Mouse (Mus musculus) megakaryocyte, embryonic 14.5 days (primary cell): ENCODE data around the gene Tex2. TPM values are rescaled to one million over a fixed set of nuclear protein-coding genes. Genes with fewer than 3 reads are reported as not detected.

Experiments
- H3K27me3 ChIP-seq: replicated peaks from 2 replicates; pipeline ENCODE3; 2012; ENCODE audit warnings: inconsistent platforms
- H3K36me3 ChIP-seq: replicated peaks from 2 replicates; pipeline ENCODE3; 2012; ENCODE audit warnings: low read length, inconsistent platforms, mixed read lengths
- H3K4me1 ChIP-seq: 2 replicates; pipeline ENCODE4 v1.6.1; 2012; ENCODE audit warnings: inconsistent platforms
- H3K4me3 ChIP-seq: replicated peaks from 2 replicates; pipeline ENCODE3; 2012; ENCODE audit warnings: moderate library complexity, mild to moderate bottlenecking, inconsistent platforms
- H3K9me3 ChIP-seq: 2 replicates; pipeline ENCODE4 v1.6.1; 2012; ENCODE audit warnings: inconsistent platforms
- FLI1 ChIP-seq: IDR thresholded peaks from 2 replicates; pipeline ENCODE4 v1.6.1; 2012; ENCODE audit warnings: low read length, inconsistent platforms, mixed read lengths
- GATA1 ChIP-seq: IDR thresholded peaks from 3 replicates; pipeline ENCODE4 v1.6.1; 2012; ENCODE audit warnings: mixed read lengths, low read length, inconsistent platforms, borderline replicate concordance
- polyA plus RNA-seq: library from polyadenylated mRNA; stranded (reverse); fragments of >175 nt; gene quantifications from 2 replicates; pipeline ENCODE4 v1.2.3, GENCODE M21; 2012; ENCODE audit warnings: low replicate concordance; ENCODE audit not compliant: insufficient read depth

The Tex2 gene
- polyA plus RNA-seq, 1 experiment: 7.4 TPM

DNA sequence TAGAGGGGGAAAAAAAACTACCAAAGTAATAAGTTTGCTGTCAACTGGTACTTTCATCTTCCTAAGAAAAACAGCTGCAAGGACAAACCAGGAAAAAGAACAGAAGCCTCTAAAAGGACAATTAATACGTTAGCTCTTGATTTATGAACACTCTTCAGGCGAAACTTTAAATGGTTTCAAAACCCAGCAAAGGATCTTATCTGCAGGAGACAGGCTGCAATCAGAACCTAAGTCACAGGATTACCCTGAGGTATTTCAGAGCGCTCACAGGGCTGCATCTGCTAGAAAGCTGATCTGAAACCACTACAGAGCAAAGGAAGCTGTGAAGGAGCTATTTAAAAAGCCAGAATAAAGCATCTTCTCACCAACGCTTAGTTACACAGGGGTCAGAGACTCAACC, 131.6 kb downstream of the Tex2 start:
- no peak overlapping the region for H3K4me3 ChIP-seq
- peaks cover 4% of the 10 kb centered on the region for H3K36me3 ChIP-seq
- TF ChIP-seq FLI1 (no peak), GATA1 (no peak)
- peaks cover 72% of the 10 kb centered on the region for H3K4me1 ChIP-seq
- no peaks in the 10 kb centered on the region for H3K27me3 ChIP-seq
- H3K9me3 ChIP-seq: no peaks in the 10 kb centered on the region

DNA sequence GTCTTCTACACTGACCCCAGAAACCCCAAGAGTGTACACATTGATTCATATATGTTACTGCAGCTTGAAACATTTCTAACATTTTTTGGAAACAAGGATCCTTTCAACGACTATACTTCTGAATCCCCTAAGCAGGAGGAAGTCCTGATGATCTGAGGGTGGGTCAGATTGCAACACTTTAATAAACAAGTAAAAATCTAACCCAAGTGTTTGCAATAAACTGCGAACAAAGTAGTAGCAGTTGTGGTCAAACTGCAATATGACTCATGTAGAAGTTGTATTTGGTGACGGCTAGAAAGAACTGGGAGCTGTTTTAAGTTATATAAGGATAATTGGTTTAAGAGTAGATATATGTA, 132.7 kb downstream of the Tex2 start:
- no peak overlapping the region for H3K4me3 ChIP-seq
- TF ChIP-seq FLI1 (no peak), GATA1 (no peak)
- no peaks in the 10 kb centered on the region for H3K27me3 ChIP-seq
- peaks cover 4% of the 10 kb centered on the region for H3K36me3 ChIP-seq
- peaks cover 75% of the 10 kb centered on the region for H3K4me1 ChIP-seq
- H3K9me3 ChIP-seq: no peaks in the 10 kb centered on the region

DNA sequence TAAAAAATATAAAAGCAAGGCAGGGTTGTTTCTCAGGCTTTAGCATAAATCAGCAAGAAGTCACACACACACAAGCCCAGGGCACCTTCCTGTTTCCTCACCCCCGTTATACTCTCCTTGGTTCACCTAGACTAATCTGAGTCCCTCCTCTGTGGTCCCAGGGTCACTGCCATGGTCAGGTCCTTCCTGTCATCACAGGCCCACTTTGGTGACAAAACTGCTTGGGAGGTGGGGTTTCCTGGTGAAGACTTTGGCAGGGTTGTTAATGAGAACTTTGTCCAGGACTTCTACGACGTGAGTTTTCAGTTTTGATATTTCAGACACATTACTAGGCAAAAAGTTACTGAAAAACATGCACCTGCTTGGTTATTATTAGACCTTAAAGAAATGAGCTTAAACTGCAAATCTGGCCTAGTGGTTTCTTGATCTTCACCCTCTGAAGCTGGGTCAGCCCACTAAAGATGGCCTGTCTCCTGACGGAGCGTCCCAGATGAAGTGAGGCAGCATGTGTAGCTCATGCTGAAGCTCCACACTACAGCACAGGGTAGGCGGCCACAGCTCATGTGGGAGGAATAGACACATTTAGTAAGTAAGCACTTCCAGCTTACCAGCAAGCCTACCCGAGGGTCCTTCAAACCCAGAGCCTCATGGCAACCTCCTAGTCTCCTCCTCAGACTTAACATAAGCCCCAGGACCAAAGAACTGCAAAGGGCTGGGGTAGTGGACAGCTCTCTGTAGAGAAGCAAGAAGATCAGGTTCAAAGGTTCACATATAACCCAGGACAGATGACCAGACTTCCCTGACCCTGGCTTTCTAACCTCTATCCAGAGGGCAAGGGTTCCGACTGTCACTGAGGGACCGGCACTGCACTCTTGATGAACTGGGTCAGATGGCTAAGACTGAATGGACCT, 133.3 kb downstream of the Tex2 start:
- H3K36me3 ChIP-seq: peaks cover 4% of the 10 kb centered on the region
- H3K4me1 ChIP-seq: peaks cover 76% of the 10 kb centered on the region
- peak overlapping the region; percentile 38 for H3K4me3 ChIP-seq
- H3K27me3 ChIP-seq: no peaks in the 10 kb centered on the region
- no peaks in the 10 kb centered on the region for H3K9me3 ChIP-seq
- TF ChIP-seq GATA1: no peak
- TF ChIP-seq FLI1: no peak

DNA sequence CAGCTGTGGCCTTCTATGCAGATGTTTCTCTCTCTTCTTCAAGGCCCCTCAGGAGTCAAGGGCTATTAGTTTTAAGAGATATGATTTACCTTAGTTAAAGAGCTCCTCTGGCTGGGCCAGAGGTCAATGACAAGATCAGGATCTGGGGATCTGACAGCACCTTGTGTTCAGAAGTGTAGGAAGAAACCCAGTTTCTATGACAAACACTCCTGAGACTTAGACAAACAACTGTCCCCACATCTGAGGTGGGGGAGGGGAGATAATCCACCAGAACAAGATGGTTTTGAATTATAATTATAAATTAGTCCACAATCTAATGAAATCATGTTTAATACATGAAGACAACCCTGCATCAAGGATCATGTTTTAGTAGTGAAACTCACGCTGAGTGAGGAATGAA, 134.5 kb downstream of the Tex2 start:
- Histone ChIP-seq H3K36me3 (peaks cover 4% of the 10 kb centered on the region), H3K4me1 (peaks cover 73% of the 10 kb centered on the region), H3K9me3 (no peaks in the 10 kb centered on the region), H3K4me3 (no peak overlapping the region), H3K27me3 (no peaks in the 10 kb centered on the region)
- TF ChIP-seq GATA1 (no peak), FLI1 (no peak)

DNA sequence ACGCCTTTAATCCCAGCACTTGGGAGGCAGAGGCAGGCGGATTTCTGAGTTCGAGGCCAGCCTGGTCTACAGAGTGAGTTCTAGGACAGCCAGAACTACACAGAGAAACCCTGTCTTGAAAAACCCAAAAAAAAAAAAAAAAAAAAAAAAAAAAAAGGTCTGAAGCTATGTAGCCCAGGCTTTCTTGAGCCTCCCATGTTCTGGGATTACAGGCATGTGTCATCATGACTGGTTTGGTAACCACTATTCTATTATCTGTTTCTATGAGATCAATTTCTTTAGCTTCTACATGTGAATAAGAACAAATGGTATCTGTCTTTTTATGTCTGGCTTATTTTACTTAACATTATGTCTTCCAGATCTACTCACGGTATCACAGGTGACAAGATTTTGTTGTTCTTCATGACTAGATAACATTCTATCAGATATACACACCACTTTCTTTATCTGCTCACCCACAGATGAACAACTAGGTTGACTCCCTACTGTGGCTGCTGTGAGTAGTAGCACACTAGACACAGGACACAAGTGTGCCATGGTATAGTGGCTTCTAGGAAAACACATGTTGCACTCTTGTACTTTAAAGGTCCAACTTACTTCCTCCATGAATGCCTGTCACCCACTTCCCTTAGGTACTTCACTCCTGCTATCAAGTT, 135.6 kb downstream of the Tex2 start:
- H3K9me3 ChIP-seq: no peaks in the 10 kb centered on the region
- no peak overlapping the region for H3K4me3 ChIP-seq
- TF ChIP-seq FLI1 (no peak), GATA1 (no peak)
- no peaks in the 10 kb centered on the region for H3K36me3 ChIP-seq
- H3K4me1 ChIP-seq: peaks cover 70% of the 10 kb centered on the region
- H3K27me3 ChIP-seq: no peaks in the 10 kb centered on the region

DNA sequence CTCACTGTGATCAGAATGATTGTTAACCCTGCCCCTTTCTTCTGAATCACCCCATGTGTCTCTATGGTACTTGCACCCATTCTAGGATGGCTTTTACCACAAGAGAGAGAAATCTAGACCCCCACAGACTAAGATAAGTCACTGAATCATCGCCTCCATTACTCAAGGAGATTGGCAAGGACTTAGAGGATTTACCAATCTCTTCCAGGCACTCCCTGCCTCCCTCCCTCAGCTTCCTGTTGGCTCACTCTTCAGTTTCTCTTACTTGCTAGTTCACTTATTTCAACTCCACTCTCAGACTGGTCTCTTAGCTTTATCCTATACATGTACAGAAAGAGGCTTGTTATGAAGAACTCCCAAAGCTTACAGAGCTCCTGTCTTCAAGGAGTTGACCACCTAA, 137.9 kb downstream of the Tex2 start:
- Histone ChIP-seq H3K36me3 (no peaks in the 10 kb centered on the region), H3K4me3 (no peak overlapping the region), H3K27me3 (no peaks in the 10 kb centered on the region), H3K9me3 (no peaks in the 10 kb centered on the region), H3K4me1 (peaks cover 80% of the 10 kb centered on the region)
- no peak for TF ChIP-seq FLI1
- TF ChIP-seq GATA1: no peak

DNA sequence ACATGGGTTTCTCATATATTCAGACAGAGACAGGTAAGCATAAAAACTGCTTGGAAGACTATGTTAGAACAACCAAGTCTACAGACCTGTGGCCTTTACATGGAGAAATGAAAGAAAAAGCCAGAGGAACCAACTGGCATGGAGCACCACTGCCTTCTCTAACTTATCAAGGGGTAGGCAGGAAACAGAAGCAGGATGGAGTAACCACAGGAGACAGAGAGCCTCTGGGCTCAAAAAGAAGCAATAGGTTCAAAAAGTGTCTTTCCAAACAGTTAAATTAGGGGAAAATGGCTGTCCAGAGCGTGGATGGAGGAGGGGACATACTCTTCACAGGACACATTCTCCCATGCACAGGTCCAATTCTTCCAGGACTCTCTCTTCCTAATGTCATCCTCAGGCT, 141.6 kb downstream of the Tex2 start:
- Histone ChIP-seq H3K36me3 (peaks cover 5% of the 10 kb centered on the region), H3K4me1 (peaks cover 84% of the 10 kb centered on the region), H3K9me3 (no peaks in the 10 kb centered on the region), H3K4me3 (peak overlapping the region; percentile 91), H3K27me3 (no peaks in the 10 kb centered on the region)
- TF ChIP-seq GATA1: peak; percentile 79; the same call in 1 of the 3 replicates
- TF ChIP-seq FLI1: 0 out of 2 replicates have a peak, but pooled peaks have one; percentile 26

DNA sequence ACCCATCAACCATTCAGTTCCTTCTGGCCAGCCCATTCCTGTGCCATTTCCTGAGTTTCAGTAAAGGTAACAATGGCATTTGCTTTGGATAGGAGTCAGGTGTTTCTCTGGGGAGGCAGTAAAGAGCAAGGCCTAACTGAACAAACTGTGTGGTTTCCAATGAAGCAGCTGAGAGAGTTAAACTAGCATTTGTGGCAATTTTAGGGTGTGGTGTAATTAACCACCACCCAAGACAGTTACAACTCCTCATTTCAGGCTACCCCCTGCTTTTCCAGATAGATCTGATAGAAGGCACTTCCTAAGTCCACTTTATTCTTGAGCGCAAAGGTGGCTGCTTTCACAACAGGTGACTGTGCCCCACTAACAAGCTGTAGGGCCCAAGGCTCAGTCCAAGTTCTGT, 144.7 kb downstream of the Tex2 start:
- peaks cover 92% of the 10 kb centered on the region for H3K4me1 ChIP-seq
- no peaks in the 10 kb centered on the region for H3K9me3 ChIP-seq
- H3K36me3 ChIP-seq: peaks cover 5% of the 10 kb centered on the region
- TF ChIP-seq GATA1 (no peak), FLI1 (no peak)
- H3K27me3 ChIP-seq: no peaks in the 10 kb centered on the region
- H3K4me3 ChIP-seq: no peak overlapping the region

DNA sequence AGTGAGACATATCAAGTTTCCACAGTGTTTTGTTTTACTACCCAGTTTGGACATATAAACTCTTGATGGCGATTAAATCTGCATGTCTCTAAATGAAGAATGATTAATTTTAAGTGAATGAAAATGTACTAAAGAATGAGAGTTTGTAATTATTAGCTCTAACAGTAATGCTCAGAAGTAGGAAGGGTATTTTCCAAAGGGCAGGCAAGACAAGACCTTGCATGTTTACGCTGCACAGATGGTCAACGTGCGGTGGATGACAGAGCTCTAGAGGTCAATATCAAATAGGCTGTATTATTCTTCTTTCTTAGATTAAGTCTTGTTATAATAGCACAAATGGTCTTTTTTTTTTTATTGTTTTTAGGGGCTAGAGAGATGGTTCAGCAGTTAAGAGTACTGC, 147.3 kb downstream of the Tex2 start:
- Histone ChIP-seq H3K9me3 (no peaks in the 10 kb centered on the region), H3K4me1 (peaks cover 93% of the 10 kb centered on the region), H3K27me3 (no peaks in the 10 kb centered on the region), H3K4me3 (no peak overlapping the region), H3K36me3 (peaks cover 5% of the 10 kb centered on the region)
- TF ChIP-seq GATA1: no peak

DNA sequence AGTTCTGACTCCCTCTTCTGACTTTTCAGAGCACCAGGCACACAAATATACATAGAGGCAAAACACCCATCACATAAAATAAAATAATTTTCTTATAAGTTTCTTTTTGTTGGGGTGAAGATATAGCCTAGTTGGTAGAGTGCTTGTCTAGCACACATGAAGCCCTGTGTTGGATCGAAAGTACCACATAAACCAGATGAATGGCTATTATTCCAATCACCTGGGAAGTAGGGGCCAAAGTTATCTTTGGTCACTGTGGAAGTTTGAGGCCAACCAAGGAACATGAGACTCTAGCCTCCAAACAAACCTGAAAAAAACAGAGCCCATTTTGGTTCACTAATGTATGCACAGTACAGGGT, 147.7 kb downstream of the Tex2 start:
- no peak overlapping the region for H3K4me3 ChIP-seq
- TF ChIP-seq GATA1 (no peak), FLI1 (no peak)
- H3K9me3 ChIP-seq: no peaks in the 10 kb centered on the region
- peaks cover 93% of the 10 kb centered on the region for H3K4me1 ChIP-seq
- H3K36me3 ChIP-seq: peaks cover 5% of the 10 kb centered on the region
- H3K27me3 ChIP-seq: no peaks in the 10 kb centered on the region
